Mouse (Mus musculus) cerebellum, adult 11-12 months (tissue): ENCODE measurements around the gene Col4a1.

Source experiments
- DNase-seq: peaks from one replicate; pipeline ENCODE4 v3.0.0; 2022

The Col4a1 gene

GRCm38 (mm10) chr8:11225577-11226434 lies 86.8 kb downstream of the Col4a1 start:
- no peak for DNase-seq

- no peak for DNase-seq
Observed at GRCm38 (mm10) chr8:11224178-11224577, 88.4 kb downstream of the Col4a1 start.

GRCm38 (mm10) chr8:11221353-11221752 lies 91.3 kb downstream of the Col4a1 start:
- DNase-seq = no peak

GRCm38 (mm10) chr8:11219282-11219681 lies 93.3 kb downstream of the Col4a1 start:
- no peak for DNase-seq

GRCm38 (mm10) chr8:11215231-11215630 lies 97.4 kb downstream of the Col4a1 start:
- DNase-seq = peak; percentile 22

- no peak for DNase-seq
Observed at GRCm38 (mm10) chr8:11206509-11206908, 106.1 kb downstream of the Col4a1 start.

GRCm38 (mm10) chr8:11205532-11205931 lies 107.1 kb downstream of the Col4a1 start:
- DNase-seq = no peak

GRCm38 (mm10) chr8:11203260-11204110 lies 109.1 kb downstream of the Col4a1 start:
- no peak for DNase-seq

GRCm38 (mm10) chr8:11198650-11199049 lies 114.0 kb downstream of the Col4a1 start:
- no peak for DNase-seq

GRCm38 (mm10) chr8:11197988-11198387 lies 114.6 kb downstream of the Col4a1 start:
- DNase-seq = no peak

GRCm38 (mm10) chr8:11197261-11197660 lies 115.4 kb downstream of the Col4a1 start:
- DNase-seq = no peak

GRCm38 (mm10) chr8:11192719-11193324 lies 119.8 kb downstream of the Col4a1 start:
- DNase-seq = no peak

- DNase-seq = peak; percentile 65
Observed at GRCm38 (mm10) chr8:11187581-11188271, 124.9 kb downstream of the Col4a1 start.

GRCm38 (mm10) chr8:11186456-11186855 lies 126.2 kb downstream of the Col4a1 start:
- no peak for DNase-seq

GRCm38 (mm10) chr8:11185672-11186071 lies 127.0 kb downstream of the Col4a1 start:
- DNase-seq = no peak

GRCm38 (mm10) chr8:11183611-11184031 lies 129.0 kb downstream of the Col4a1 start:
- DNase-seq = peak; percentile 66

GRCm38 (mm10) chr8:11182606-11183005 lies 130.0 kb downstream of the Col4a1 start:
- DNase-seq = no peak

- DNase-seq = no peak
Observed at GRCm38 (mm10) chr8:11182148-11182484, 130.5 kb downstream of the Col4a1 start.

GRCm38 (mm10) chr8:11181420-11182147 lies 131.0 kb downstream of the Col4a1 start:
- no peak for DNase-seq

GRCm38 (mm10) chr8:11179869-11180268 lies 132.8 kb downstream of the Col4a1 start:
- no peak for DNase-seq

- no peak for DNase-seq
Observed at GRCm38 (mm10) chr8:11176393-11176792, 136.2 kb downstream of the Col4a1 start.
